Mouse (Mus musculus): ENCODE results near the gene Fbxw4. TPM values are rescaled to one million over a fixed set of nuclear protein-coding genes. Genes with fewer than 3 reads are reported as not detected.

Gene Fbxw4
- total RNA-seq (2015; ENCODE audit: low replicate concordance) (8.5 and 27.4 TPM in 2 replicates), total RNA-seq (2017; ENCODE audit: low replicate concordance) (6.0 and 26.9 TPM in 2 replicates)

DNA sequence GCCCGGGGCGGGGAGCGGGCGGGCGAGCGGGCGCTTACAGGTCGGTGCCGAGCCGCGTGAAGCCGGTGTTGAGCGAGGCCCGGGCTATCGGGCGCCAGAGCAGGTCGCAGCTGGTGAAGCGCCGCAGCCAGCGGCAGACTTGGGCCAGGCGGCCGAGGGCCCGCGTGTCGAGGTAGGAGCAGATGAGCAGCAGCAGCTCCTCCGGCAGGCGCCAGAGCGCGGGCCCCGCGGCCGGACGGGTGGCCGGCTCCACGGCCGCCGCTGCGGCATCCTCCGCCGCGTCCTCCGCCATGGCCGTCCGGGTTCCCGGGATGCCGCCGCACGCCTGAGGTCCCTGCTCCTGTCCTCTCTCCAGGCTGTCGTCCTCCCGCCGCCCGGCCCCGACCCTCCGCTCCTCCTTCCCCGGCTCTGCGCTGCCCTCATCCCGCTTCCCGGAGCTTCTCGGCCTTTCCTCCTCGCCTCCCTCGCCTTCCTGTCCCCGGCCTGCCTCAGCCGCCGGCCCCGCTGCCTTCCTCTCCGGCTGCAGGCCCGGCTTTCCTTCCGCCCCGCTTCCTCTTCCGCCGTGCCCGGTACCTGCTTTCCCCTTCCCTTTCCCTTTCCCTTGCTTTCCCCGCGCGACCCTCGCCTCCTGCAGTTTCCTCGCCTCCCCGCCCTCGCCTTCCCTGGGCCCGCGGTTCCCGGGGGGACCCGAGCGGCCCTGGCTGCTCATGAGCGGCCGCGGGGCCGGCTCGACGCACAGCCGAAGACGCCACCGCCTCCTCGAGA, at the start of gene Fbxw4:
Fbxw4 (minus strand) TSS at position 575 of the 765 bp plus-strand sequence.
- ATAC-seq (replicated peaks; ENCODE audit: low FRiP score, poor library complexity, severe bottlenecking) = peak; percentile 53

DNA sequence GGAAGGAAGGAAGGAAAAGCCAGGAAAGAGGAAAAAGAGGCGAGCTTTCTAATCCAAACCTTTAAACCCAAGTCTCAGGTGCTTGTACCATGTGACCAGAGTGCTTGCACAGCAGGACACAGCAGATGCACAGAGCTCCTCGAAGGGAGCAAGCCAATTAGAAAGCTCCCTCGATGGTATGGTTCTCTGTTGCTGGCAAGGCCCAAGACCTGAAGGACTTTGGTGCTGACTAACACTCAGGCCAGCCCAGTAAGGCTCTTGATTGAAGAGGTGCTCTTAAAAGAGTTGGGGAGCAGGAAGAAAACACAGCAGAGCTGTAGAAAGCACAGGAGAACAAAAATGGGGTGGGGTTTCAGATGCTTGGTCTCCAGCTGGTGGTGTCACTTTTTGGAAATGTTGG, 48.6 kb upstream of the Fbxw4 start:
- ATAC-seq (replicated peaks; ENCODE audit: low FRiP score, poor library complexity, severe bottlenecking) = no peak

DNA sequence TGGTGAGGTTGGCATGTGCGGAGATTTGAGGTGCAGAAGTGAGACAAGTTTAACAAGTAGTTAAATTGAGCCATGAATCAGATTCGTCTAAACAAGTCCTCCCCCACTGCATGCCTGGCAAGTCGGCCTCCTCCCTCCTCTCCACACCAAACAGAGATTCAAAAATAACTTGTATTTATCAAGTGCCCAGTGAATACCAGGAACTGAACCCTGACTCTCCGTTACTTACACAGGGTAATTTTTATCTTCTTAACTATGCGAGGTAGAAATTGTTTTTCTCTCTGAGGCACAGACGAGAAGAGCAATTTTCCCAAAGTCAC, 36.1 kb upstream of the Fbxw4 start:
- no peak for ATAC-seq (replicated peaks; ENCODE audit: low FRiP score, poor library complexity, severe bottlenecking)

DNA sequence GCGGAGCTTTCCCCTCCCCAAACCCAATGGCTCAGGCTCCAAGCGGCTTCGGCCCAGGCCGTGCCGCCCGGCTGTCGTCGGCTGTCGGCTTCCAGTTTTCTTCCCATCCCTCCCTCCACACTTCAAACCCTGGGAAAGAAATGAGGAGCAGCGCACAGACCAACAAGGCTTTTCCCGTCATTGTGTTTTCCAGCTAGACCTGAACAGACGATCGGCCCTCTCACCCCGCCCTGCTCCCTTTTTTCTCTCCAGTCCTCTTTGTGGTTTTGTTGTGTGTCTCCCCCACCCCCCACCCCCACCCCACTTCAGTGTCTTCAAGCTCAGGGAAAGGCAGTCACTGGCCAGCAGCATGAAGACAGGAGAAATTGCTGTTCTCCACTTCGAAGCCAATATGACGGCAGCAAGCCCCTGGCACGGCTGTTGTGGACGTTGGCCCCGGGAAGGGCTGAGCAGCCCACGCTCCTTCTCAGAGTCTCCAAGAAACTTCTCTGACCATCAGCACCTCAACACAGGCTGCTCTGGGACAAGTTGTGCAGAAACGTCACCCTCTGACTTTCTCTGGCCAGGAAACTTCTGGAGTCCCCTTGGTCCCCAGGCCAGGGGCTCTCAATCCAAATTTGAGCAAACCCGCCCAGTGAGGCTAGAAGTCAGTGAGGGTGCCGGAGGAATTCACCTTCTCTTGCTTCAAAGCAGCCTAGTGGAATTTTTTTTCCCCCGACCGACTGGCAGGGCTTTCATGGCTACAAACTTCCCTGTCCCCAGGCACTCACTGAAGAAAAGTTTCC, 35.6 kb upstream of the Fbxw4 start:
- ATAC-seq (replicated peaks; ENCODE audit: low FRiP score, poor library complexity, severe bottlenecking) = no peak

DNA sequence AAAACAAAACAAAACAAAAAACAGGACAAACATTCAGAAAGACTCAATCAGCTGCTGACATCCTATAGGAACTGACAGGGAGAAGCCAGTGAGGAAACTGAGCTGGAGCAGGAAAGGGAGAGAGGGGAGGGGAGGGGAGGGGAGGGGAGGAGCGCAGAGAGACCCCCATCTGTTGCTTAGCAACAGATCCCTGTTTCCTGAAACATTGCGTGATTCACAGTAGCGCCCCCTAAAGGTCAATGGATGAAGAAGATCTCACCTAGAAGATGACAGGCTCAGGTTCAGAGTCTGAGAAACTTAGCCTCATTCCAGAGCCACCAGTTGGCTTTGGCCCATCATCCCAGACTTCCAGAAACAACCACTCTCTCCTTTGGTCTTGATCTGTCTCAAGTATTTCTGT, 33.9 kb upstream of the Fbxw4 start:
- ATAC-seq (replicated peaks; ENCODE audit: low FRiP score, poor library complexity, severe bottlenecking) = no peak

DNA sequence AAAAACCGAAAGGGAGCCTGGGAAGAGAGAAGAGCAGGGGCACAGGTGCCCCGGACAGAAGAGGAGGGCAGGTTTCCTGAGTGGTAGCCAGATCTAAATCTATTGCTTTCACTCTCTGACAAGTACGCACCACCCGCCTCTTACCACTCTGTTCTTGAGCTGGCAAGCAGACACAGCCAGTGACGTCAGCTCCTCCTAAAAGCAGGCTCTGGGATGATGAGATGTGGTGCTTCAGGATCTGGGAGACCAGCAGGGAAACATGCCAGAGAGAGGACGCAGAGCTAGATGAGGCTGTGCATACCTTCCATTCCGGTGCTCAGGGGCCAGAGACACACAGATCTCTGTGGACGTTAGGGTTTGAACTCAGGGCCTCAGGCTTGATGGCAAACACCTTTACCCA, 32.1 kb upstream of the Fbxw4 start:
- ATAC-seq (replicated peaks; ENCODE audit: low FRiP score, poor library complexity, severe bottlenecking) = no peak

DNA sequence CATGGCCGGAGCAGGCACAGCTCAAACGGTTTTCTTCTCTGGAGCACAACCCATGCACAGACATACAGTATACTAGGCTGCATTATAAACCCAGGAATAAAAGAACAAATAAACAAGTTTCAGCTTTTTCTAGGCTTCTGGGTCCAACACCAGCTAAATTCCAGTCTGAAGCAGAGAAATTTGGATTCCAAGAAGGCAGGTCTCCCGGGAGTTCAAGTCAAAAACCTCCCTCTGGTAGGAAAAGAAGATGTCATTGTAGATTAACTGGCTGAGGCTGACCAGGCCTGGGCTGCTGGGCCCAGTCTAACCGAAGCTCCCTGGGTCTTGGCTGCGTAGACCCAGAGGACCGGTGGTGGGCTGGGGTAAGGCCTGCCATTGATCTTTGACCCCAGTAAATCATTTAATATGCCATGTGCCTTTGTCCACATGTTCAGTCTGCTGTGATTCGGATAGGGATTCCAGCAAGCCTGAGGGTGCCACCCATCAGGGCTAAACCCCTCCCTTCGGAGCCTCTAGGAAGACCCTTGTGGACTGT, 31.0 kb upstream of the Fbxw4 start:
- no peak for ATAC-seq (replicated peaks; ENCODE audit: low FRiP score, poor library complexity, severe bottlenecking)

DNA sequence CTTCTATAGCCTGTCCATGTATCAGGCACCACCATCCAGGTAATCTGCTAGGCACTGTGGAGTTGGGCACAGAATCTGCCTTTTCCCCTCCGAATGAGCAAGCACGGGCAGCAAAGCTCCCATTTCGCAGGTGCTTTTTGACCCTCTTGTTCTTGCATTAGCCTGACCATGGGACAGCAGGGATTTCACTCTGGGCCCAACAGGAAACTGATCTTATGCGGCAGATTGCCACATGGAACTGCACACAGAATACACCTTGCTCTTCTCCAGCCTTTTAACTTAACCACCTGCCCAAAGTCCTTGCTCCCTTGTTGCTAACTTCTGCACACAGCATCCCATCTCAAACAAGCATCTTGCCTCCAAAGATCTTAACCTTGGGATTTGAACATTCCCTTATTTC, 26.9 kb upstream of the Fbxw4 start:
- no peak for ATAC-seq (replicated peaks; ENCODE audit: low FRiP score, poor library complexity, severe bottlenecking)

DNA sequence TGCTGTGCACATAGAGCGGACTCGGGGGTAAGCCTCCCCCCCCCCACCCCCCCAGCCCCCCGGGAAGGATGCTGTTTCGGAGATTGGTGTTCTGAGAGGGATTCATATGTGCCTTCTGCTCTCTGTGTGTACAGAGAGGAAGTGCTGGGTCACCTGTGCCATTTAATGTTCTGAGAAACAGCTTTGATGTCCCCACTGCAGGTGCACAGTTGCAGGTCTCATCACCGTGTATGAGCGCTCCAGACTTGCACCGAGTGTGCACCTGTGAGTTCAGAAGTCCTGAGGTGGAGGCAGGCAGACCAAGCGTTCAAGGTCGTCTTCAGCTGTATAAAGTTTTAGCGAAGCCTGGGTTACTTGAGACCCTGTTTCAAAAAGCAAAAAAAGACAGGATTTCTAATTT, 23.6 kb upstream of the Fbxw4 start:
- no peak for ATAC-seq (replicated peaks; ENCODE audit: low FRiP score, poor library complexity, severe bottlenecking)

DNA sequence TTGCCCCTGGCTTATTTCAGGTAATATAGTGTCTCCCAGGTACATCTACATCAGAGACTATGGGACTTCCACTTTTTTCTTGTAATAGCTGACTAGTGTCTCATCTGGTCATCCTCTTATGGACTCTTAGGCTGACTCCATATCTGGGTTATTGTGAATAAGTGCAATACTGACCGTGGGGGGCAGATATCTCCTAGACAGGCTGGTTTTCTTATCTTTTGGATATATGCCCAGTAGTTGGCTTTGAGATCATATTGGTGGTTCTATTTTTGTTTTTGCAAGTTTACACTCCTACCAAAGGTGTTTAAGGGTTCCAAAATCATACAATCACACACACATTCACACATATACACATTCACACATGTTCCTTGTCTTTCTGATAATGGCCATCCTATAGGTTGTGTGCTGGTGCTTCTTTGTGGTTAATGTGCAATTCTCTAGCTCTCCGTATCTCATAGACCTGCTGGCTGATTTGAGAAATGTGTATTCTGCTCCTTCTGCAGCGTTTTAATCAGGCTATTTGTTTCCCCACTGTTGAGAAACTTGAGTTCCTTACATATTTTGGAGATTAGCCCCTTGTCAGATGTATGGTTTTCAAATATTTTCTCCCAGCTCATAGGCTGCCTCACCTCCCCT, 20.5 kb upstream of the Fbxw4 start:
- ATAC-seq (replicated peaks; ENCODE audit: low FRiP score, poor library complexity, severe bottlenecking) = no peak

DNA sequence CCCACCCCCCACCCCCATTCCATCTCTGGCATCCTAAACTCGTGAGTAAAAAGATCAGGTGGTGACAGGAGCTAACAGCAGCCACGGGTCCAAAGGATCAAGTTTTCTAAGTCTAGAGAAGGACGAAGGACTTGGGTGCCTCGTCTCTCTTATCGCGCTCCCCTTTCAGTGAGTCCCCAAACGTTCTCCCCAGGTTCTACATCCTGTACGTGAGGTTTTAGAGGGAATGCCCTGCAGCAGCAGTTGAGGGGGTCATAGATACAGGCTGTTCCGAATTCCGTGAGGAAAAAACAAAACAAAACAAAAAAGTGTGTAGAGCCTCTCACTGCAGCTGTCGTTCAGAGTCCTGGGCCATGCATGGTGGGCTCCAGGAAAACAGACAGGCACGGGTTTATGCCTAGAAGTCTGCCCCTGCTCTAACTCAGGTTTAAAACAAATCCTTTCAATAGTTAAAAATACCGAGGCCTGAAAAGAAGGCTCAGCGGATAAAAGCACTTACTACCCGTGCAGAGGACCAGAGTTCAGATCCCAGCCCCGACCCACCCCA, 16.7 kb upstream of the Fbxw4 start:
- no peak for ATAC-seq (replicated peaks; ENCODE audit: low FRiP score, poor library complexity, severe bottlenecking)

DNA sequence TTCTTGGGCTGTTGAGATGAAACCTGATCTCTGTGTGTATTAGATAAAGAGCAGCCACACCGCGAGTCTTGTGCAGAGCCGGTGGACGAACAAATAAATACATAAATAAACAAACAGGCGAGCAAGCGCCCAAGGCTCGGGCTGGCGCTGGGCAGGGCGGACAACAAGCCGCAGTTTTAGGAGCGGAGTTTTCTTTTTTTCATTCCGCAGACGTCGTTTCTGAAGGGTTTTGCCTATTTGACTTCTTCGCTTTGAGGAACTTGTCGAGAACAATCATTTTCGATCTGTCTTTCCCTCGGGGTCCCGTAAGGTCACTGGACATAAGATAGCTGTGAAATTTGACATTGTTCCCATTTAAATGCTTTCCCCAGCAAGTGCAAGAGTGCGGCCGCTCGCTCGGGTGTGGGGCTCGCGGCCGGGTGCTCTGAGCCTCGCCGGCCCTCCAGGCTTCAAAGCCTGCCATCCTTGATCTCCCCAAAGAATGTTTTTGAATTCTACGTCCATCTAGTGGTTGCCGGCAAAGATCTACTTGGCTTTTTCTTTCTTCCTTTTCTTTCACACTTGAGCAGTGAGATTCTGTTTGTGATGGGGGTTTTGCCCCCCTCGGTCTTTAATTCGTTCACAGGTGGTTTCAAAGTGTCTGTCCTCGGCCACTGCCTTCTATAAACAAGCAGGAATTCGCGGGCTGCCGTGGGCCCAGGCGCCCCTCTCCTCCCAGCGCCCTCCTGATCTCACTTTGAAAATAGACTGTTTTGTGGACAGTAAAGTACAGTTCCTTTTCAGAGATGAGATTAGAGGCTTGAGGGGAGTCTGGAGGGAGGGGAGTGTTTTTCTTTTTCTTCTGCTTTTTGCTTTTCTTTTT, 15.8 kb upstream of the Fbxw4 start:
- peak; percentile 74 for ATAC-seq (replicated peaks; ENCODE audit: low FRiP score, poor library complexity, severe bottlenecking)

DNA sequence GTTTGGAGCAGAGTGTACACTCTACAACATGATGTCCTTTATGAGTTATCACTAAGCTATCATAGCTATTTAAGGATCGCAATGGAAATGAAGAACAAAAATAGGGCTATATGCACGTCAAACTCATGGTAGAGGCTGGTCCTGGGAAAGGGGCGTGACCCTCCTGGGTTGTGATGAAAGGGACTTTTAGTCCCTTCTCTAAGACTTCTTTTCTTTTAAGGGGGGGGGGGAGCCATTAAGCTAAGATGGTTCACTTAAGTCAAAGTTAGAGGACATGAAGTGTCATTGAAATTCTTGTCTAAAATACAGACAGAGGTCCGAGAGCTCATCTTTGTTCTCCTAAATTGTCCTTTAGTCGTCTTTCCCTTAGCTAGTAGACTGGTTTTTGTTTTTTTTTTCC, 15.1 kb upstream of the Fbxw4 start:
- peak; percentile 50; the same call in 1 of the 2 replicates for ATAC-seq (replicated peaks; ENCODE audit: low FRiP score, poor library complexity, severe bottlenecking)

DNA sequence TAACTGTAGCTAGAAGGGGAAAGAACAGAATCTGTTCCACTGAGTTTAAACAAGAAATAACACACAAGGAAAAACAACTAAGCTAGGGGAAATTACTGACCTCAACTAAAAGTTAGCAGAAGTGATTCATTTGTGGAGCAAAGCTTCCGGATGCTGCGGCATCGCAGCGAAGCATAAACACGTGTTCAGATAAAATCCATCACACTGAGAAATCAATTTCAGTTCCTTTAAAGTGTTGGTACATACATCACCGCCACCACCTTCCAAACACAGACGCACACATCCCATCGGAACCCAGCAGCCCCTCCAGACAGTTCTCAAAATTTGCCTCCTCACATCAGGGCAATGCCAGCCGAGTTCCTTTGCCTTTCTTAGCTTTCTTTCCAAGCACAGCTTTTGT, 12.9 kb upstream of the Fbxw4 start:
- no peak for ATAC-seq (replicated peaks; ENCODE audit: low FRiP score, poor library complexity, severe bottlenecking)

DNA sequence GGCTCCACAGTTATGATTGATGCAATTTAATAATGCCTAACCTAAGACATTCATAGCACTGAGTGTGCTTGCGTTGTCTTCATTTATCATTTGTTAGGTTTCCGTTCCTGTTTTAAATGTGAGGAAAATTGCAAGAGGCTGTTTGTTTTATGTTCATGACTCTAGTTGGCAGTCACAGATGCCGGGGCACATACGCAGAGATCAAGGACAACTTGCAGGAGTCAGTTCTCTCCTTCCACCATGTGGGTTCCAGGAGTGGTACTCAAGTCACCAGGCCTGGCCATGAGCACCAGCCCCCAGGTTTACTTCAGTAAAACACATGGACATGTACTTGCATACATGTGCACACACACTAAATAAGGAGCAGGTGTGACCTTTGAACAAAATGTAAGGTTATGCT, 8.9 kb upstream of the Fbxw4 start:
- no peak for ATAC-seq (replicated peaks; ENCODE audit: low FRiP score, poor library complexity, severe bottlenecking)

DNA sequence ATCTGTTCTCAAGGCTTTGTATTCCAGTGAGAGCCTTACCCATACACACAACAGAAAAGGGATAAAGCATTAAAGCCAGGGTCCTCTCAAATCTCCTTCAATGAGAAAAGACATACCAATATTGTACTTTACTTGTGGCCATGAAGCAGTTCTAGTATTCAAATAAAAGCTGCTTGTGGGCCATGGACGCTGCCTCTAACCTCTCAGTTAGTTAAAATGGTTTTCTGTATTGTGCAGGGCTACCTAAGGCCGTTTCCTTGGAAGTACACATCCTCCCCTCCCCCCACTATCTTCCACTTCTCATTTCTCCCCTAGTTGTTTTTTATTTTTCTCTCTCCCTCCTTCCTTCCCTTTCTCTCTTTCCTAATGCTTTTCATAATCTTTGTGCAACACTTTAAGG, 3.7 kb upstream of the Fbxw4 start:
- ATAC-seq (replicated peaks; ENCODE audit: low FRiP score, poor library complexity, severe bottlenecking) = no peak

DNA sequence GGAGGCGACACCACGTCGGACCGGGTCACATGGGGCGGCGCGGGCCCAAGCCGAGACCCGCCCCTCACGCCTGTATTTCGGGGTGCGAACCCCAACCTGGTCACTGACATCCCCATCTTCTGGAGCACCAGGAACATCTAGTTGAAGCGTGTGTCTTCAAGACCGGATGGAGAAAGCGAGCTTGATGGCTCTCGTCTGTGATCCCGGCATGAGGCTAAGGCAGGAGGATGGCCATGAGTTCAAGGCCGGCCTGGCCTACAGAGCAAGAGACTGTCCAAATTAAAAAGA, 335 bp upstream of the Fbxw4 start:
- ATAC-seq (replicated peaks; ENCODE audit: low FRiP score, poor library complexity, severe bottlenecking) = peak; percentile 87

DNA sequence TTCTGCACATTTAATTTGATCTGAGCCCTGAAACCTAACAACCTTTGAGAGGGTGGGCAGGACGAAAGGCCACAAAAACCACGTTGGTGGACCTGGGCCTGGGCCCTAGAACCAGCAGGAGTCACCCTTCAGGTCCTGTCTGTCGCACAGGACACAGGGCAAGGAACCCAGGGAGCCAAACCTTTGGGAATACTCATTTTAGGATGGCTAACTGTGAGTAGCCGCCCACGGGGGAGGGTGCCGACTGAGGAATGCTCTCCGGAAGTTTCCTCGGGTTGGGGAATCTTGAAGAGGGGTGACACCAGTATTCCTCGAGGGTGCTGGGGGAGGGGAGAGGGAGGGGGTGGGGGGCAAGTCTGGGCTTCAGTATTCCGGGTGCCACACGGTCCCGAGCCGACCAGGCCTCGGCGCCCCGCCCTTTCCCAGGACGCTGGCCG, 793 bp downstream of the Fbxw4 start:
- ATAC-seq (replicated peaks; ENCODE audit: low FRiP score, poor library complexity, severe bottlenecking) = peak; percentile 8

DNA sequence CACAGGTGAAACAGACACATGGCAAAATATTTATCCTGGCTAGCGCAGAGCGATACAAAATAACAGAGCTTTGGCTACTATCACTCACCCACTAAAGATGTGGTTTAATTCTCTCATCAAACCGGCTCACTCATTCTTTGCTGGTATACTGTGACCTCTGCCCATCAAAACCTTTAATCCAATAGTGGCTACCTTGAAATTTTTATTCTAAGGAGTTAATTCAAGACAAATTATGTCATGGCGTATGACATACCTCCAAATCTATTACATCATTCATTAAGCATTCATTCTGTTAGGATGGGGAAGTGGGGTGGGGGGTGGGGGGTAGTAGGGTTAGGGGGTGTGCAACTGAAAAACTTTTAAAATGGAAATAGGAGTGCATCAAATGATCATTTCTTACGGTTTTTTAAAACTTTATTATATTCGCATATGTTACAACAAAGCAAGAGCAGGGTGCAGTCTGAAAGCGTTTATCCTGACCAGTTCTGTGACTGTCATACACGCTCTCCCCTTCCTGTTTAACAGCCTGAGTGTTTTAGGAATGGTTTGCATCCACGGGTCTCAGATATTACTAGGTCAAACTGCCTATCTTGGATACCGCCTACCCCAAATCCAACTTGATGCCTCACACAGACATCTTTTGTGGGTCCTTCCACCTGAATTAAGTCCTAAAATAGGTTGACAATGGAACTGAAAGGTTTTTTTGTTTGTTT, 1.4 kb downstream of the Fbxw4 start:
- ATAC-seq (replicated peaks; ENCODE audit: low FRiP score, poor library complexity, severe bottlenecking) = 0 out of 2 replicates have a peak, but pooled peaks have one; percentile 23

Data from erythroblast, adult 5-6 weeks (primary cell).